Mouse (Mus musculus) limb, embryonic 14.5 days (tissue): ENCODE data around the gene Rilp. TPM values are rescaled to one million over a fixed set of nuclear protein-coding genes. Genes with fewer than 3 reads are reported as not detected.

Experiments used
- ATAC-seq: fragments of 200-750 bp; cut with Nextera tagmentation; 2 replicates; pipeline ENCODE4 v1.8.0; 2017; ENCODE audit warnings: low read depth, moderate number of reproducible peaks, moderate TSS enrichment; ENCODE audit not compliant: low FRiP score
- DNase-seq: peaks from one replicate; pipeline ENCODE4 v3.0.0-alpha.2; 2015; ENCODE audit warnings: low spot score
- H3K27ac ChIP-seq: fragments of 300-500 bp; sonication (generic); replicated peaks from 2 replicates; pipeline ENCODE4 v1.5.1; 2014; ENCODE audit warnings: low read depth, mild to moderate bottlenecking, low read length, moderate library complexity, mixed read lengths
- H3K27me3 ChIP-seq: fragments of 300-500 bp; sonication (generic); 2 replicates; pipeline ENCODE4 v1.6.1; 2014; ENCODE audit warnings: low read length, mixed read lengths; ENCODE audit not compliant: control insufficient read depth, insufficient read depth
- H3K36me3 ChIP-seq: fragments of 300-500 bp; sonication (generic); 2 replicates; pipeline ENCODE4 v1.6.1; 2014; ENCODE audit warnings: mild to moderate bottlenecking, low read length, moderate library complexity, mixed read lengths; ENCODE audit not compliant: control insufficient read depth, insufficient read depth
- H3K4me1 ChIP-seq: fragments of 300-500 bp; sonication (generic); 2 replicates; pipeline ENCODE4 v1.6.1; 2014; ENCODE audit warnings: antibody characterized with exemption, low read length, mixed read lengths; ENCODE audit not compliant: control insufficient read depth, insufficient read depth
- H3K4me2 ChIP-seq: fragments of 300-500 bp; sonication (generic); replicated peaks from 2 replicates; pipeline ENCODE4 v1.6.1; 2014; ENCODE audit warnings: low read depth, mild to moderate bottlenecking, low read length, moderate library complexity; ENCODE audit not compliant: severe bottlenecking
- H3K4me3 ChIP-seq: fragments of 300-500 bp; sonication (generic); replicated peaks from 2 replicates; pipeline ENCODE4 v1.5.1; 2014; ENCODE audit warnings: low read length
- H3K9ac ChIP-seq: fragments of 300-500 bp; sonication (generic); 2 replicates; pipeline ENCODE4 v1.6.1; 2014; ENCODE audit warnings: mild to moderate bottlenecking, low read depth, low read length, moderate library complexity; ENCODE audit not compliant: severe bottlenecking
- H3K9me3 ChIP-seq: fragments of 300-500 bp; sonication (generic); 2 replicates; pipeline ENCODE4 v1.6.1; 2016; ENCODE audit warnings: low read length; ENCODE audit not compliant: control insufficient read depth
- POLR2A ChIP-seq: fragments of 200-500 bp; IDR thresholded peaks from 2 replicates; pipeline ENCODE4 v1.8.0; 2012; ENCODE audit warnings: inconsistent platforms, mild to moderate bottlenecking, moderate library complexity, borderline replicate concordance; ENCODE audit not compliant: insufficient read depth, insufficient read length; ENCODE audit errors: extremely low read depth
- WGBS: fragments of 180-500 bp; shearing (Covaris S2); extraction: QIAGEN DNeasy Blood & Tissue Kit; methylation state at CpG from one replicate; pipeline ENCODE4 v1.1.7; 2014; 5-methylcytosine and 5-hydroxymethylcytosine counted together
- polyA plus RNA-seq, 2 experiments: library from polyadenylated mRNA; depleted of rRNA in 1 of 2; stranded (reverse) in 1 of 2; unstranded in 1 of 2; fragments of >200 nt; fragmentation: Nextera tagmentation in 1 of 2; extraction: Ambion mirVana in 1 of 2; gene quantifications; 2 replicates each; pipeline versions ENCODE4 v1.2.1 to v1.2.3; 2012 to 2014

The Rilp gene
- polyA plus RNA-seq, 2 experiments: 0.58 to 0.98 TPM

DNA sequence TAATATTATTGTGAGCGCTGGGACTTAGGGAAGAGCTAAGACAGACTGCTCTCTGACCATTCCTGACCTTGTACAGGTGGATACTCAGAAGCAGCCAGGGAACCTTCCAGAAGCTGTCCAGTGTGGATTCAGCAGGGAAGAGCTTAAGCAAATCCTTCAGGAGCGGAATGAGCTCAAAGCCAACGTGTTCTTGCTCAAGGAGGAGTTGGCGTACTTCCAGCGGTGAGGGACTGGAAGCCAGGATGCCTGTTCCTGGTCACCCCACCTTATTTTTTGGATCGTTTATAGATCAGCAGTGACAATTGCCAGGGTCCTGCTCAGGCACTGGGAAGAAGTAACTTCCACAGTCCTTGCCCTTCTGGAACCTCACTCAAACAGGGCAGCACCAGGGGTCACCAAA, 1.3 kb downstream of the Rilp start:
- H3K36me3 ChIP-seq: peaks cover 32% of the 10 kb centered on the region
- DNase-seq: no peak
- no peak for ATAC-seq
- WGBS: 74% methylated on average over 6 of the region's 6 CpGs
- H3K4me3 ChIP-seq: no peak overlapping the region
- H3K4me2 ChIP-seq: no peak overlapping the region
- H3K9ac ChIP-seq: no peak overlapping the region
- no peaks in the 10 kb centered on the region for H3K27me3 ChIP-seq
- H3K9me3 ChIP-seq: no peaks in the 10 kb centered on the region
- TF ChIP-seq POLR2A: no peak
- peaks cover 7% of the 10 kb centered on the region for H3K4me1 ChIP-seq
- H3K27ac ChIP-seq: no peak overlapping the region

- Histone ChIP-seq H3K27ac (no peak overlapping the region), H3K4me2 (no peak overlapping the region), H3K4me3 (no peak overlapping the region), H3K36me3 (peaks cover 23% of the 10 kb centered on the region), H3K9ac (no peak overlapping the region), H3K9me3 (no peaks in the 10 kb centered on the region), H3K4me1 (peaks cover 7% of the 10 kb centered on the region), H3K27me3 (no peaks in the 10 kb centered on the region)
- WGBS: 83% methylated on average over 9 of the region's 9 CpGs
- DNase-seq (no peak), ATAC-seq (no peak)
- TF ChIP-seq POLR2A: no peak
These were observed 2.6 kb downstream of the Rilp start for GRCm38 (mm10) chr11:75512301-75513018.

DNA sequence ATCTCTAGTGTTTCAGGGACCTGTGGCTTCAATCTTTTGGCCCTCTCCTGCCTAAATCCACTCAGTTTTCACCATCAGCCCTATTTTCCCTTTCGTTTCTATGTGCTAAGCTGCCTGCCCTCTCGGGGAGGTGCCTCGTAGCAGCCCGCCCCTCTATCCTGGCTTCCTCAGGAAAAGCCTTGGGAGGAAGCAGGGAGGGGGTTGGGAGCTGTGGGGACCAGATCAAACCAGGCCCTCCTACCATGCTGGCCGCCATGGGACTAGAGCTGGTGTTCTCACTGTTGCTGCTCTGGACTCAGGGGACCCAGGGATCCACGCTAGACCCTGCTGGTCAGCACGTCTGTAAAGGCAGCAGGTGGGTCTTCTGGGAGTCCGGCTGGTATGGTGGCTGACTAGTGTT, 3.4 kb downstream of the Rilp start, which contains the start of gene Scarf1:
Scarf1 (plus strand) TSS at position 205 of the 400 bp plus-strand sequence.
- DNase-seq (peak; percentile 19), ATAC-seq (no peak)
- Histone ChIP-seq H3K4me2 (0 out of 2 replicates have a peak within 1 kb of the TSS, but pooled peaks have one; percentile 21), H3K4me1 (peaks cover 7% of the 10 kb centered on the region), H3K9me3 (no peaks in the 10 kb centered on the region), H3K36me3 (peaks cover 15% of the 10 kb centered on the region), H3K4me3 (no peak within 1 kb of the TSS), H3K27ac (no peak within 1 kb of the TSS), H3K9ac (0 out of 2 replicates have a peak within 1 kb of the TSS, but pooled peaks have one; percentile 25), H3K27me3 (no peaks in the 10 kb centered on the region)
- no peak for TF ChIP-seq POLR2A
- WGBS: 45% methylated on average over 8 of the region's 8 CpGs

- Histone ChIP-seq H3K4me2 (no peak overlapping the region), H3K9me3 (no peaks in the 10 kb centered on the region), H3K27ac (no peak overlapping the region), H3K9ac (no peak overlapping the region), H3K4me3 (no peak overlapping the region), H3K27me3 (no peaks in the 10 kb centered on the region), H3K36me3 (no peaks in the 10 kb centered on the region), H3K4me1 (no peaks in the 10 kb centered on the region)
- 89% methylated on average over 25 of the region's 25 CpGs for WGBS
- no peak for ATAC-seq
- no peak for TF ChIP-seq POLR2A
- DNase-seq: no peak
These were observed 5.3 kb downstream of the Rilp start for GRCm38 (mm10) chr11:75515186-75515585.

- no peak overlapping the region for H3K4me3 ChIP-seq
- no peak for TF ChIP-seq POLR2A
- WGBS: 69% methylated on average over 15 of the region's 15 CpGs
- no peak overlapping the region for H3K4me2 ChIP-seq
- no peak for ATAC-seq
- H3K4me1 ChIP-seq: no peaks in the 10 kb centered on the region
- no peak overlapping the region for H3K27ac ChIP-seq
- DNase-seq: no peak
- H3K27me3 ChIP-seq: no peaks in the 10 kb centered on the region
- H3K36me3 ChIP-seq: no peaks in the 10 kb centered on the region
- no peak overlapping the region for H3K9ac ChIP-seq
- no peaks in the 10 kb centered on the region for H3K9me3 ChIP-seq
These were observed 10.1 kb downstream of the Rilp start for GRCm38 (mm10) chr11:75519834-75520633.
